Mouse (Mus musculus) brain, embryonic 14.5 days (tissue): Measurements from ENCODE around the gene Zmiz2.

Source experiments
- CTCF ChIP-seq: fragments of 200-500 bp; IDR thresholded peaks from 2 replicates; pipeline ENCODE4 v1.5.1; 2012; ENCODE audit warnings: inconsistent platforms, mild to moderate bottlenecking, moderate library complexity, borderline replicate concordance; ENCODE audit not compliant: insufficient read depth, insufficient read length; ENCODE audit errors: extremely low read depth
- POLR2A ChIP-seq: fragments of 200-500 bp; IDR thresholded peaks from 2 replicates; pipeline ENCODE4 v1.6.1; 2012; ENCODE audit warnings: mild to moderate bottlenecking, inconsistent platforms, borderline replicate concordance; ENCODE audit not compliant: poor library complexity, insufficient read depth, insufficient read length, severe bottlenecking; ENCODE audit errors: extremely low read depth

- no peak for TF ChIP-seq CTCF
- no peak for TF ChIP-seq POLR2A
These were observed 40.1 kb upstream of the Zmiz2 start for GRCm38 (mm10) chr11:6348681-6349200.
